Mouse (Mus musculus) Muller cell, postnatal 12 days (primary cell): ENCODE data around the gene Pou2f2.
"Not testable (repeated sequence)": the region's sequence is repeated elsewhere in the genome, so short reads cannot be mapped to it uniquely, and the experiment has no call there.

Experiments
- DNase-seq: peaks from one replicate; pipeline ENCODE4 v3.0.0-alpha.2; 2015; ENCODE audit errors: inconsistent ontology term

Pou2f2 gene

DNA sequence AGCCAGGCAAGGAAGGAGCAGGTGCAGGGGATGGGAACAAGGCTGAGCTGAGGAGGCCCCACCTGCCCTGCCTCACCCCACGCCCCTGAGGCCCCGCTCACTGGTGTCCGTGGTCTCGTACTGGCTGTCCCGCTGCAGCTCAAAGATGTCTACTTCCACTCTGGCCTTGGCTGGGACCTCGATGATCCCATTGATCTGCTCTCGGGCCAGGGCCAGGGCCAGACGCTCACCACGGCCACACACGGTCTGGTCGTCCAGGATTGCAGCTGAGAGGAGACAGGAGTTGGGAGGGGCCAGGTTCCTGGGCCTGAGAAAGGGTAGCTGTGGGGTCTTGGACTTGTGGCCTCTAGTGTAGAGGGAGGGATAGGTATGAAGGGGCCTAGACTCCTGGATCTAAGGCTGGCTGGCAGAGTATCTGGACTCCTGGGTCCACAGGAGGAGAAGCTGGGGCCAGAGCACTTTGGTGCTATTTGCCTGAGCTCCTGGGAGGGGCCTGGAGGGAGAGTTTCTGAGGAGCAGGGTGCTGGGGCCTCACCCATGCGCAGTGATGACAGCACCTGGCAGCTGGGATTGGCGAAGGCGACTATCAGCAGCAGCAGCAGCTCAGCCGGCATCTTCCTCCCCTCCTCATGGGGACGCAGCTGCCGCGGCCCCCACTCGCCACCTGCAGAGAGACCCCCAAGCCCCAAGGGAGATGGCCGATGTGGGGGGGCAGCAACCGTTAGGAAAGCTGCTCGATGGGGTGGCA lies 111.4 kb downstream of the Pou2f2 start:
- DNase-seq: no peak

DNA sequence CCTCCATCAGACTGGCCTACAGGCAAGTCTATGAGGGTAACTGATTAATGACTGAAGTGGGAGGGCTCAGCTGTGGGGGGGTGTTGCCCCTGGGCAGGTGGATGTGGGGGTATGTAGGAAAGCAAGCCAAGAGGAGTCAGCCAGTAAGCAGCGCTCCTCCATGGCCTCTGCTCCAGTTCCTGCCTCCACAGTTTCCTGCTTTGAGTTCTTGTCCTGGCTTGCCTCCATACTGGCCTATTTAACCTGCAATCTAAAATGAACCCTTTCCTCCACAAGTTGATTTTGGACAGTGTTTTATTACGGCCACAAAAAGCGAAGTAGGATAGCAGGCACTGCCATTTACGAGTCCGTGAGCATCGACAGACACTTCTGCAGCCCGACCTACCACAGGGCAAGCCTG lies 112.2 kb downstream of the Pou2f2 start:
- no peak for DNase-seq

DNA sequence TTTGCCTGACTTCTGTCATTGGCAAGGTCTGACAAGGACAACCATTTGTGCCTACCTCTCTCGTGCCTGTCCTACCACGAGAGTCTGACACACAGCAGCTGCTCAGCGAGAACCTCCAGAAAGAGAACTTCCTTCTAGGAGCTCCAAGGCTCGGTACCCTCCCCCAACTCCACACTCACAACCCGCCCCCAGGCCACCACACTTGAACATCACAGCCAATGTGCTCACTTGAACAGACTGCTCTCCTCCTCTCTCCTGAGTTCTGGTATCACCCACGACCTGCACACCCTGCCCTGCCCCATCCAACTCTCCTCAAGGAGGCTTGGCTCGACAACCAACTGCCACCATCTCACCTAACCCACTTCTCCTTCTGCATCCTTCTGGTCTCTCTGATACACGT lies 115.6 kb downstream of the Pou2f2 start:
- no peak for DNase-seq

DNA sequence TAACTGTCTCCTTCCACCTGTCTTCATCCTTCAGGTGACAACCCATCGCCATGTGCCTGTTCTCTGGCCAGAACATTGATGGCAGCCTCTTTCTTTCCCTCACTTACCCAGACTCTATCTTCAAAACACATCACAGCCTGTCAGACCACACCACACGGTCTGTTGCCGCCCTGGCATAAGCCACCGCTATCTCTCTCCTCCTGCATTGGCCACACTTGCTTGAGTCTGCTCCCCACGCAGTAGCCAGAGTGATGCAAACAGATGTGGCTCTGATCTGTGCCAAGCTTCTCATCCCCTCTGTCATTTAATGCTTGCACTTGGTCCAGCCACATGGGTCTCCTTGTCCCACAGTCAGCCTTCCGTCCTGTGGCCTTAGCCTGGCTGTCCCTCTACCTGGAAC lies 116.2 kb downstream of the Pou2f2 start:
- DNase-seq: no peak

DNA sequence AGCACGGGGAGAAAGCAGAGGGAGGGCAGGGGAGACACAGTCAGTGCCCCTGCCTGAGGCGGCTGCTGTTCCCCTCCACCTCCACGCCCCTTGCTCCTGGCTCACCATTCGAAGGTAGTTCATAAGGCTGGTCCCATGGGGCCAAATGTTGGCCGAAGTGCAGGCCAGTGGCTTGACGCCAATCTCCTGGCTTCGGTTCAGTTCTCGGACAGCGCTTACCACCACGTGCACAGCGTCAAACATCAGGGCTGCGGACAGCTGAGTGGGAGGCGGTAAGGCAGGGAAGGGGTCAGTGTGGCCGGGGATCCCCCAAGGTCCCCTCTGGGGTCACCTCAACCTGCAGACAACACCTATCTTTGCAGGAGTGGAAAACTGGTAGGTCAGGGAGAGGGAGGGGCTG lies 120.7 kb downstream of the Pou2f2 start:
- DNase-seq: no peak

DNA sequence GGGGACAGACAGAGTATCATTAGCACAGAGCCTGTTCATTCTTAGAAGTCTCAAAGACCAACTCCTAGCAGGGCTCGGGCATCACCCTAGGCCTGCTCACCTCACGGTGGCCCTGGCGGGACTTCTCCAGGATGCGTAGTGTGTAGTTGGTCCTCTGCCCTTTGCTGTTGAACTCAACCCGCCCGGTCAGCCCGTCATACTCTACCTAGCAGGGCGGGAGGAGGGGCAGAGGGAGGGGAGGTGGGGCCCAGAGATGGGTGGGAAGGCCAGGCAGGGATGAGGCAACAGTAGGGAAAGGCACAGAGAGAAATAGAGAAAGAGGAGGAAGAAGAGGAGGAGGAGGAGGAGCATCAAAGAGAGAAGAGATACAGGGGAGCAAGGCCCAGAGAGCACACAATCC lies 121.1 kb downstream of the Pou2f2 start:
- no peak for DNase-seq

DNA sequence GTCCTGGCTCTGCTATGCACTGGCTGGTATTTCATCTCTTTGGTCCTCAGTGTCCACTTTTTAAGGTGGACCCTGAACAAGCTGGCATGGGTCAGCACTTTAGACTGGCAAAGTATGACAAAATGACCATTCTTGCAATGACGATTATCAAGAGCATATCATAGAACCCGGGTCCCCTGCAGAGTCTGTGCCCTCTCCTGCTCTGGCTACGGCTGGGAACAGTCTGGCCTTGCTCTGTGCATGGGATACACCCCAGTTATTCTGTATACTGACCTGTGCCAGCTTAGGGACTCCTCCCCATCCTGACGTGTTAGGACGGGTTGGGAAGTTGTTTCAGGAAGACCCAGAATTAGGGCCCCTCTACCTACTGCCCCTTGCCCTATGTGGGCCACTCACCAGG lies 121.6 kb downstream of the Pou2f2 start:
- no peak for DNase-seq

DNA sequence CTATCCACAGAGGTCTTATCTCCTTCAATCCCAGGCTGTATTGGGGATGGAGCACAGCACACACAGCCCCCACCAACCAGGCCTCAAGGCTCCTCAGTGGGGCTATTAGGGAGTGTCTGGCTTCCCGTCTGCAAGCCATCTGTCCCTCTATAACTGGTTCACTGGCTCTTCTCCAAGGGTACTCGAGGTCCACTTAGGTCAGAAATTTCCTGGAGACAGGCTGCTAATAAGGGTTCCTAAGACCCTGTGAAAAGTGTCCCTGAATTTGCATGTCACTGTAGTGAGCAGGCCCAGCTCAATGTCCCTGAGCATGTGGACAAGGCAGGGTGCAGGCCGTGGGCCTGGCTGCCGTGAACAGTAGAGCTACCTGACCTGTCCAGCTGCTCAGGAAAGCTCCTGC lies 122.6 kb downstream of the Pou2f2 start:
- DNase-seq: no peak

DNA sequence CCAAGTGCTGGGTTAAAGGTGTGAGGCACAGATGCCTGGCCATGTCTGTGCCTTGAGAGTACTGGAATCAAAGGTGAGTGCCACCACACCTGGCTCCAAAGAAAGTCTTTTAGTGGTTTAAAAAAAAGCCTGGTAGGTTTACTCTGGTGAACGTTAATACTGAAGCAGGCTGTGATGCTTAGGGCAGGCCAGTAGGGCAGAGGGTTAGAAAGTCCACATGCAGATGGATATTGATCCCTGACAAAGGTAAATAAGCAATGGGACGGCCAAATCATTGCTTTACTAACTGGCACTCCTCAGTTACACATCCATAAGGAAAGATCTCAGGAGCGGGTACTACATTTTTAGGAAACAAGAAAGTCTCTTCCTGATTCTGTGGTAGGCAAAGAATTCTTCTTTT lies 126.9 kb downstream of the Pou2f2 start:
- DNase-seq: no peak

DNA sequence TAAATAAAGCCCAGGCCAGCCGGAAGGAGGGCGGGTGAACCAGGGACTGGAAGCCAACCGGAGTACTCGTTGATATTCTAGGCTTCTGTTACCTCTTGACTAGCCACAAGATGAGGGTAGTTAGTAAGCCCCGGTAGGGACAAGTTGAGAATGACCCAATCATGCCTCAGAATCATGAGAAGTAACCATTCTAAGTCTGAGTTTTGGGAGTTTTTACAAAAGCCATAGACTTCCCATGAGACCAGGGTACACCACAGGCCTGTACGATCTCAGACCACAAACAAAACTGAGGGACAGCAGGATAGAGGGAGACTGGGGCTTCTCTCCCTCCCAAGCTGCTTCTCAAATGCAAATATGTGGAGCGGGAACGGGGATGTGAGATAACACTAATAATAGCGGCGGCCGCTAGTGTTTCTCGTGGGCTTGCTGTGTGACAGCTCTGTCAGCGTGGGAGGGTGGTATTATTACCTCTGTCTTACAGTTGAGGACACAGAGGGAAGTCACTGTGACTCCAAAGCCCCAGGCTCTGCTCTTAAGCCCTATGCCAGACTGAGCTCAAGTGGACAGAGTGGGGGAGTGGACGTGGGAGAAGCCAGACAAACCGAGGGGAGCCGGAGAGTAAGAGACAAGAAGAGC lies 130.1 kb downstream of the Pou2f2 start:
- DNase-seq: no peak

DNA sequence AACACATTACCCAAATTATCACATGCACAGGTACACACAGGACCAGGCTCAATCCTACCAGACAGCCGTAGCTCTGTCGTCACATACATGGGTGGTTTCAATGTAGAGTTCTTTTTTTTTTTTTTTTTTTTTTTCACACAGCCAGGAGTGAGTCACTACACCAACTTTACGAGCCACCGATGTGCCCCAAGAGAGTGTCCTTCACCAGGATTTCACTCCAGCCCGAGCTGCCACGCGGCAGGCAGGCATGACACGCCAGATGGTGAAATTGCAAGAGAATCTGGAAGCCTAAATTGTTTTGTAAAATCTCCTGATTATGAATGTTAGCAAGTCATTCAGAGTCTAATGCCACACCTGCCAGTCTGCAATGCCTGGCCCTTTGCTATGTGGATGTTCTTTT lies 132.2 kb downstream of the Pou2f2 start:
- DNase-seq: no peak

DNA sequence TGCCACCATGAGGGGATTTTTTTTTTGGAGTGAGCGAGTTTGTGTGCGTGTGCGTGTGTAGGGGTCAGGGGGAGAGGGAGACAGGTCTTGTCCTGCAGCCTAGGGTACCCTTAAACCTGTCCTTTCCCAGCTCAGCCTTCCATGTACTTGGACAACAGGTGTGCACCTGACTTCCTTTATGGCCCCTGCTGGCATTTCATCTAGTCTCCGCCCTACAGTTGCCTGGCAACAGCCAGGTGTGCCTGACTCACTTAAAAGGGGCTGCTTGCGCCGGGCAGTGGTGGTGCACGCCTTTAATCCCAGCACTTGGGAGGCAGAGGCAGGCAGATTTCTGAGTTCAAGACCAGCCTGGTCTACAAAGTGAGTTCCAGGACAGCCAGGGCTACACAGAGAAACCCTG lies 134.9 kb downstream of the Pou2f2 start:
- DNase-seq: not testable (repeated sequence)

DNA sequence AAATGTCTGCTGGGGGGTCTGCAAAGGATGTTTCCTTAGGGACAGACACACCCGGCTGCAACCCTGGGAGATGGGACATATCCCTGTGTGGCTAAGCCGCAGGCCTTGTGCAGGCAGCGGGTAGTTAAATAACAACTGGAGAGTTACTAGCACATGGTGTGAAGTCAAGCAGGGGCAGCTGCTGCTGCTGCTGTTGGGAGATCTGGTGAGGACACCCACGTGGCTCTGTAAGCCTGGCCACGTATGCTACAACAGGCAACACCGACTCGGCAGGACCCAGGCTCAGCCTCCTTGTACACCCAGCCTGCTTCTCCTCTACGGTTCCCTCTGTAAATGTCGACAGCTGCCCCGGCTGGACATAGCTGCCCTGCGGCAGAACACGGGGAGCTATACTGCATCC lies 137.6 kb downstream of the Pou2f2 start:
- no peak for DNase-seq
